Mouse (Mus musculus): ENCODE measurements around the gene Lrrtm4. TPM values are rescaled to one million over a fixed set of nuclear protein-coding genes. Genes with fewer than 3 reads are reported as not detected.

Lrrtm4 gene
- 15.8 and 15.9 TPM in 2 replicates for polyA plus RNA-seq (2015; fragmentation: Nextera tagmentation; extraction: Ambion mirVana)

DNA sequence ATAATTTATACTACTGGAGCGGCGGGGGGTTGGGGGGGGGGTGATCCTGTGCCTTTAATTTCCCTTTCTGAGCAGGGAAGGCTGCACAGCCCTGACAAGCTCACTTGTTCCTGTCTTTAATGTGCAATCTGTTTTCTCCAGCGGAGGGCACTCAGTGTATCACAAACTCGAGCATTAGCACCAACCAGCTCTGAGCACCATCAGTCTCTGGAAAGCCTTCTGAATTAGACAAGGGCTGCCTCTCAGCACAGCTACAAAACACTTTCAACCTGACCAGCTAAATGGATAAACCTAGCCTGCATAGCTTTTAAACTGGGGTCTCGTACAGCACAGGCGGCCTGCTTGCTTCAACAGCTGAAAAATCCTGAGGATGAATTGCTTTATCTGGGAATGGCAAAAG lies at the start of gene Lrrtm4:
Gene Lrrtm4 (plus strand): TSS at position 113 of the 400 bp plus-strand sequence.
- Histone ChIP-seq H3K9me3 (no peaks in the 10 kb centered on the region), H3K4me1 (replicated peaks) (peaks cover 3% of the 10 kb centered on the region; the same call in 1 of the 2 replicates), H3K4me2 (peak within 1 kb of the TSS; percentile 72), H3K27ac (replicated peaks) (peak within 1 kb of the TSS; percentile 86), H3K9ac (peak within 1 kb of the TSS; percentile 40), H3K36me3 (0 out of 2 replicates have a peak, but pooled peaks cover 3% of the 10 kb centered on the region), H3K27me3 (no peaks in the 10 kb centered on the region), H3K4me3 (peak within 1 kb of the TSS; percentile 56)
- 3% methylated on average over 6 of the region's 6 CpGs for WGBS
- ATAC-seq (ENCODE audit: low FRiP score, low read depth): peak; percentile 95

DNA sequence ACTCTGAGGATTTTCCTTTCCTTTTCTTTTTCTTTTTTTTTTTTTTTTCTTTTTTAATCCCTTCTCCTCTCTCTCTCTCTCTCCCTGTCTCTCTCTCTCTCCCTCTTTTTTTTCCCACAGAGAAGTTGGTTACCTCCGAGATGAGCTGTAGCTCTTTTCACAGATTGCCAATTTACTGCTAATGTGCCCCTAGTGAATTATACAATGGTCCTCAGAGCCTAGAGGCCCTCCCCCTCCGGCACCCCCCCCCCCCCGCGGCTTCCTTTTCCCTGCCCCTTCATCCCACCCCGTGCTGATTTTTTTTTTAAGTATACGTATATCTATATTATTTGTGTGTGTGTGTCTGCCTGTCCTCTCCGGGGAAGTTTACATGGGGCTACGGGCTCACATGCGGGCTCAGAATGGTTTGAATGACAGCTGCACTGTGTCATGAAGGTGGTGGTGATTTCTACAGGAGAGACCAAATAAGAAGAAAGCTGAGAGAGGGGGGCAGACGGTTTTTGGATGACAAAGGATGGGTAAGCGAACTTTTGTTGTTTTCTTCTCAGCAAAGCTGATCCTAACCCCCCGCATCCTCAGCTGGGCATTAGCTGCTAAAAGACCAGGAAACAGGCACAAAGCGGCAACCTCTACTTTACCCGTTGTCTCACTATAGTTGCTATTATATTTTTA lies 648 bp downstream of the Lrrtm4 start:
- Histone ChIP-seq H3K9ac (peak overlapping the region; percentile 40), H3K27ac (replicated peaks) (peak overlapping the region; percentile 86), H3K36me3 (0 out of 2 replicates have a peak, but pooled peaks cover 3% of the 10 kb centered on the region), H3K4me2 (peak overlapping the region; percentile 72), H3K4me3 (peak overlapping the region; percentile 56), H3K27me3 (no peaks in the 10 kb centered on the region), H3K9me3 (no peaks in the 10 kb centered on the region), H3K4me1 (replicated peaks) (peaks cover 3% of the 10 kb centered on the region; the same call in 1 of the 2 replicates)
- peak; percentile 55; the same call in 1 of the 2 replicates for ATAC-seq (ENCODE audit: low FRiP score, low read depth)
- under 1% methylated on average over 14 of the region's 14 CpGs for WGBS

DNA sequence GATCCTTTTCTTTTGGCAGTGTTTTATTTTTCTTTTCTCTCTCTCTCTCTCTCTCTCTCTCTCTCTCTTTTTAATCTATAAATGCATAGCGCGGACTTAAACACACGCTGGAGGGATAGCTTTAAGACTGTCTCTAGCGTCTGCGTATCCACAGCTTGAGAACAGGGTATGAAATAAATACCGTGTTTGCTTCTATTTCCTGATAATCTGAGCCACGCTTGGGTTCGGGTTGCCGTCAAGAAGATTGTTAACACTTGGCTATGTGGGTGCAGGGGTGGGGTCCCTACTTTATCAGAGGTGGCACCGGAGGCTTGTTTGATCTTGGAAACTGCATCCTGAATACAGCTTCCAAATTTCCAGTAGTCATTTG lies 1.2 kb downstream of the Lrrtm4 start:
- Histone ChIP-seq H3K4me2 (peak overlapping the region; percentile 72), H3K4me1 (replicated peaks) (peaks cover 3% of the 10 kb centered on the region; the same call in 1 of the 2 replicates), H3K9ac (peak overlapping the region; percentile 40), H3K9me3 (no peaks in the 10 kb centered on the region), H3K4me3 (peak overlapping the region; percentile 56), H3K36me3 (0 out of 2 replicates have a peak, but pooled peaks cover 3% of the 10 kb centered on the region), H3K27me3 (no peaks in the 10 kb centered on the region), H3K27ac (replicated peaks) (peak overlapping the region; percentile 86)
- peak; percentile 52; the same call in 1 of the 2 replicates for ATAC-seq (ENCODE audit: low FRiP score, low read depth)
- 2% methylated on average over 10 of the region's 10 CpGs for WGBS

DNA sequence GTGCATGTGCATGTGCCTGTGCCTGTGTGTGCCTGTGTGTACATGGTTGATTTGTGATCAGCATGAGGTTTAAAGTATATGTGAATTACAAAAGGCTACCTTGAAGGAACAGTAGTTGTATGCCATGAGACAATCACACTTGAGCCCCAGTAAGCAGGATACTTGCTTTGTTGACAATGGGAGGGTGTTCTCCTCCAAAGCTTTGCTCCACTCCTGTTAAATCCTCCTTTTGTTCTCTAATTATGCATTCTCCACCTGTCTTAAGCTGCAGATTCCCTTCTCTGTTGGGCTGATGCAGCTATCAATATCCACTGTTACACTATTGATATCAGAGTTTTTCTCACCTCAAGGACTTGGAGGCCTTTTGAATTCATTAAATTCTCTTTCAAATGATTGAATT lies 38.2 kb downstream of the Lrrtm4 start:
- H3K9me3 ChIP-seq: no peaks in the 10 kb centered on the region

DNA sequence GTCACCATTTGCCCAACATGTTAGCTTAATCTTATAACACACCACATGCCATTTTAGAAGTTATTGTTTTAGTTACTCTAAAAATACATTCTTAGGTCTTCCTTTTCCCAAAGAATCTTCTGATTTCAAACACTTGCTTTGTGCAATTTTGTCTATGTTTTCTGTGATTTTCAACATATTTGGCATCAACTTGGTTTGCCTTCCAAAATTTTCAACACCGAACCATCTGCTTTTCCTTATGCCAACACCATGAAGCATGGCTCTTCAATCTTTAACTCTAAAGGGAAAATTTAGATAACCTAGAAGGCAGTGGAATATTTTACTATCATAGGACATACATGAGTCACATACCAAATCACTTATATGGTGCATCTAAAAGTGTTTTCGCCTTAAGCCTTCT lies 59.3 kb downstream of the Lrrtm4 start:
- no peaks in the 10 kb centered on the region for H3K27me3 ChIP-seq
- no peaks in the 10 kb centered on the region for H3K36me3 ChIP-seq
- ATAC-seq (ENCODE audit: low FRiP score, low read depth): no peak
- H3K9me3 ChIP-seq: no peaks in the 10 kb centered on the region
- H3K4me2 ChIP-seq: no peak overlapping the region
- H3K27ac ChIP-seq (replicated peaks): no peak overlapping the region
- H3K4me3 ChIP-seq: no peak overlapping the region
- H3K4me1 ChIP-seq (replicated peaks): no peaks in the 10 kb centered on the region
- H3K9ac ChIP-seq: no peak overlapping the region
- 96% methylated on average over 2 of the region's 2 CpGs for WGBS

More for the DNA sequence above, 38.2 kb downstream of the Lrrtm4 start:
- Histone ChIP-seq H3K4me3 (no peak overlapping the region), H3K27ac (replicated peaks) (no peak overlapping the region), H3K36me3 (no peaks in the 10 kb centered on the region), H3K4me2 (no peak overlapping the region), H3K4me1 (replicated peaks) (no peaks in the 10 kb centered on the region), H3K9ac (no peak overlapping the region), H3K27me3 (no peaks in the 10 kb centered on the region)
- no peak for ATAC-seq (ENCODE audit: low FRiP score, low read depth)

DNA sequence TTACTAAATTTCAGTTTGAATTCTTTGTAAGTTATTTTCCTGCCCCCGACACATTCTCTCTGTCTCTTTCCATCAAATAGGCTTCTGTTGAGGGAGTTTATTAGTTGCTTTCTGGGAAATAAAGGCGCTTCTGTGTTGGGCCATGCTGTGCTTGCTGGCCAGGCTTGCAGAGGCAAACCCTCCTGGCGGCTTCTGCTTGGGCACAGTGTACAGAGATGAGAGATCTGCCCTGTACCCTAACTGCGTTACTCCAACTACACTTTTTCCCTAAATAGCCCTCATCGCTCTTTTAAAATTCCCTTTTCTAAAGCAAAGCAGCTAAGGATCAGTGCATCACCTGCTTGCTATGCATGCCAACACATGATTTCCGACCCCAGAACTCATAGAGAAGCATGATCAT lies 60.6 kb downstream of the Lrrtm4 start:
- Histone ChIP-seq H3K4me1 (replicated peaks) (no peaks in the 10 kb centered on the region), H3K9ac (no peak overlapping the region), H3K4me3 (no peak overlapping the region), H3K9me3 (no peaks in the 10 kb centered on the region), H3K27ac (replicated peaks) (no peak overlapping the region), H3K4me2 (no peak overlapping the region), H3K36me3 (no peaks in the 10 kb centered on the region), H3K27me3 (no peaks in the 10 kb centered on the region)
- ATAC-seq (ENCODE audit: low FRiP score, low read depth): peak; percentile 45; the same call in 1 of the 2 replicates
- 68% methylated on average over 6 of the region's 6 CpGs for WGBS

DNA sequence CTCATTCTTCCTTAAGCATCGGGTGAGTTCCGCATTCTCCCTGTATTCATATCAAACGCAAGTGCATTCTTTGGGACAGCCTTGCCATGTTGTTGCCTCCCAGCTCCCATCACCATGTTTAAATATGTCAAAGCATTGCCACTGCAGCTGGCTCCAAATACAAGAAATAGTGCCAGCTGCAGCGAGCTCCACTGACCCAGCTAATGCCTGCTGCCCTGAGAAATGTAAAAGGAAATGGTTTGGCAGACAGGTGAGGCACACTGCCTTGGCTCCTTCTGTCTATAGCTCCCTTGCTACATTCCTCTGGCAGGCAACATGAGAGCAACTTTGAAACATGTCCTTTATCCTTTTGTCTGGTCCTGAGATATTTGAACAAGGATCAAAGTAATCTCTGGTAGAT lies 76.2 kb downstream of the Lrrtm4 start:
- WGBS: 71% methylated on average over 4 of the region's 4 CpGs
- Histone ChIP-seq H3K27me3 (no peaks in the 10 kb centered on the region), H3K4me3 (no peak overlapping the region), H3K36me3 (no peaks in the 10 kb centered on the region), H3K4me1 (replicated peaks) (no peaks in the 10 kb centered on the region), H3K27ac (replicated peaks) (no peak overlapping the region), H3K4me2 (no peak overlapping the region), H3K9ac (no peak overlapping the region), H3K9me3 (no peaks in the 10 kb centered on the region)
- 0 out of 2 replicates have a peak, but pooled peaks have one; percentile 19 for ATAC-seq (ENCODE audit: low FRiP score, low read depth)

DNA sequence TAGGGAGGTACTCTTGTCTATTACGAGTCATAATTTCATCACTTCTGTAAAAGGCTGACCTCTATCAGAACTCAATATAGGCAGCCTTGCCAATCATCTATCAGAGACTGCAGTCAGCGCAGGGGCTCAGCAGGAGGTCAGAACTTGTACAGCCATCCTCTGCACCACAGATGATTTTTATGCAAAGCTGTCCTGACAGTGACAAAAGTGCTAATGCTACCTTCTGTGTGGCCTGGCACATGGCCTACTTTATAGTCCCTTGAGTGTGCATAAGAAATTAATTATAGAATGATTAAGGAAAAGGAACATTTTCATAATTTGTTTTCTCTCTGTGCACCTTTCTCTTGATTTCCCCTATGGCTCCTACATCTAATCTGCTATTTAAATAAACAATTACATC lies 86.7 kb downstream of the Lrrtm4 start:
- no peaks in the 10 kb centered on the region for H3K4me1 ChIP-seq (replicated peaks)
- no peaks in the 10 kb centered on the region for H3K36me3 ChIP-seq
- no peak overlapping the region for H3K27ac ChIP-seq (replicated peaks)
- no peak overlapping the region for H3K9ac ChIP-seq
- no peak overlapping the region for H3K4me3 ChIP-seq
- no peaks in the 10 kb centered on the region for H3K9me3 ChIP-seq
- no peaks in the 10 kb centered on the region for H3K27me3 ChIP-seq
- H3K4me2 ChIP-seq: no peak overlapping the region
- ATAC-seq (ENCODE audit: low FRiP score, low read depth): no peak
- 45% methylated on average over 2 of the region's 2 CpGs for whole genome bisulfite sequencing

DNA sequence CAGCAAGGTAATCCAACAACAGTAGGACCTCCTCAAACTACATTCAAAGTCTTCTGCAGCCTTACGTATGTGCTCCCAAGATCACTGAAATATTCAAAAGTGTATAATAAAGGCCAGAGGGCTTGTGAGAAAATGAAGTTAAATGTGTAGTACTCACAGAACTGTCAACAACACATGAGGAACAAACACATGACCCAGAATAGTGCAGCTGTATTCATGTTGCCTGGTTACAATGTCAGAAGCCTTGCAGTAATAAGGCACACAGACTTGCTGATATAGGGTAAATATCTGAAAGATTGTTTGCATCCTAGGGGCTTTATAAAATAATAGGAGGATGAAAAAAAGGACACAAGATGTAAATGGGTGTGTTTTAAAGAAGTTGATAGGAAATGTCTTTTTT lies 87.2 kb downstream of the Lrrtm4 start:
- Histone ChIP-seq H3K9ac (no peak overlapping the region), H3K36me3 (no peaks in the 10 kb centered on the region), H3K4me2 (no peak overlapping the region), H3K4me3 (no peak overlapping the region), H3K4me1 (replicated peaks) (no peaks in the 10 kb centered on the region), H3K27ac (replicated peaks) (no peak overlapping the region), H3K9me3 (no peaks in the 10 kb centered on the region), H3K27me3 (no peaks in the 10 kb centered on the region)
- 60% methylated on average over 1 of the region's 1 CpGs for WGBS
- no peak for ATAC-seq (ENCODE audit: low FRiP score, low read depth)

DNA sequence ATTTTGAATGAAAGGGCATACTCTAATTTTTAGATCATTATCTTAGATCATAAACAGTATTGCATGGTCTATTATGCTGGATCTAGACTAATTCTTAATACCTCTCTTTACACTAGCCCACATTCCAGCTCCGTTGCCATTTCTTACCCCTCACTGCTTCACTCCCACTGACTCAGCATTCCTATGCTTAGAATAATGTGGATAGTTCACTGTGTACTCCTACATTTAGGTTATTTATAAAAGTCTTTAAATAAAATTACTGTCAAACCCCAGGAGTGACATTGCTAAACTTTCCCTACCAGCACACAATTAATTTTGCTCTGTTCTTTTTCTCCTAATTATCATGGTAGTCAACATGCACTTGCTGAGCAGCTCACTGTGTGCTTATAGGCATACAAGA lies 107.7 kb downstream of the Lrrtm4 start:
- Histone ChIP-seq H3K27ac (replicated peaks) (no peak overlapping the region), H3K9ac (no peak overlapping the region), H3K4me2 (no peak overlapping the region), H3K9me3 (no peaks in the 10 kb centered on the region), H3K4me1 (replicated peaks) (no peaks in the 10 kb centered on the region), H3K36me3 (no peaks in the 10 kb centered on the region), H3K27me3 (no peaks in the 10 kb centered on the region), H3K4me3 (no peak overlapping the region)
- ATAC-seq (ENCODE audit: low FRiP score, low read depth): no peak
- 91% methylated on average over 1 of the region's 1 CpGs for WGBS

DNA sequence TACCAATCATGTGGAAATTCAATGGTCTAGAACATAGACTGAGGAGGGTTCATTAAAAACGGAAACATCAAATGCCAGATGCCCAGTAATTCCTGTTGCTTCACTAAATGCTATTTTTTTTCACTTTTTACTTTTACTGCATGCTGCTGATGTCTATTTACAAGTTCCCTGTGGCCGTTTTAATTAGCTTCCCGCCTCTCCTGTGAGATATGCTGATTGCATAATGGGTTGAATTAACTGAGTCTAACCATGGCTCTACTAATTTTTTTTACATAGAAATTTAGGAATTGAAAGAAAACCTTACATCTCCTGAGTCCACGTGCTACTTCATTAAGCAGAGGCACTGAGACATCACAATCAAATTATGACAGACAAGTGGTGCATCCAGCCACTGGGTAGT lies 143.9 kb downstream of the Lrrtm4 start:
- H3K9ac ChIP-seq: no peak overlapping the region
- no peak overlapping the region for H3K27ac ChIP-seq (replicated peaks)
- WGBS: 53% methylated on average over 4 of the region's 4 CpGs
- H3K36me3 ChIP-seq: no peaks in the 10 kb centered on the region
- no peaks in the 10 kb centered on the region for H3K4me1 ChIP-seq (replicated peaks)
- no peak for ATAC-seq (ENCODE audit: low FRiP score, low read depth)
- H3K4me3 ChIP-seq: no peak overlapping the region
- no peak overlapping the region for H3K4me2 ChIP-seq
- no peaks in the 10 kb centered on the region for H3K9me3 ChIP-seq
- no peaks in the 10 kb centered on the region for H3K27me3 ChIP-seq

DNA sequence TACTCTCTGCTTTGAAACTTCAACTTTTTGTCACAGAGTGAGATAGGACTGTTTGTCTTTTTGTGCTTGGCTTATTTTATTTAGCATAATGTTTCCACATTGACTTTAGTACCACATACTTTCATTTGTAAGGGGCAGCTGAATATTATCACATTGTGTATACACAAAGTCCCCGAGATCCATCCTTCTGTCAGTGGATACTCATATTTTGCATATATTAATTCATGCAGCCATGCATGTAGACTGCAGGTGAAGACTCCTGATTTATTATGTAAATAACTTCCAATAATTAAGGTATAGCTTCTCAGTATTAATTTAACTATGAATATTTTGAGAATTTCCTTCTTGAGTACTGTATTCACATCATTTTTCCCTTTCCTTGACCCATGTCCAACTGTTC lies 163.2 kb downstream of the Lrrtm4 start:
- Histone ChIP-seq H3K9ac (no peak overlapping the region), H3K4me2 (no peak overlapping the region), H3K27me3 (no peaks in the 10 kb centered on the region), H3K9me3 (no peaks in the 10 kb centered on the region), H3K27ac (replicated peaks) (no peak overlapping the region), H3K4me1 (replicated peaks) (no peaks in the 10 kb centered on the region), H3K4me3 (no peak overlapping the region), H3K36me3 (no peaks in the 10 kb centered on the region)
- no peak for ATAC-seq (ENCODE audit: low FRiP score, low read depth)
- WGBS: 73% methylated on average over 1 of the region's 1 CpGs

DNA sequence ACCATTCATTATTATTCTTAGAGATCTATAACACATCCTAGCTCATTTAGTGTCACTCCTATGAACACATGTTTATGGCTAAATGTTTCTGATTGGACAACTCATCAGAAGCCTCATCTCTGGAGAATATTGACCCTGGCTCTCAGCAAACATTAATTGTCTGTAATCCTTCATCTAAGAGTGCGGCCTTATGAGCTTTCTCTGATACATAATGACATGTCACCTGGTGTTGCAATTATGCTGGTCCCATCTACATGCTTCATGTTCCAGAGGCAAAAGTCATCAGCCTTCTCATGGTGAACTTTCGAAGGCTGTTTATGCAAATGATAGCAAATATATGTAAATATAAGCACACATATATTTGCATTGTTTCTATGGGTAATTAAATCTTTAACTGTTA lies 163.7 kb downstream of the Lrrtm4 start:
- Histone ChIP-seq H3K27ac (replicated peaks) (no peak overlapping the region), H3K27me3 (no peaks in the 10 kb centered on the region), H3K4me1 (replicated peaks) (no peaks in the 10 kb centered on the region), H3K36me3 (no peaks in the 10 kb centered on the region), H3K4me3 (no peak overlapping the region), H3K4me2 (no peak overlapping the region), H3K9me3 (no peaks in the 10 kb centered on the region), H3K9ac (no peak overlapping the region)
- ATAC-seq (ENCODE audit: low FRiP score, low read depth): no peak
- WGBS: 63% methylated on average over 2 of the region's 2 CpGs
